Mouse (Mus musculus): ENCODE data around the gene Gnpat.

DNA sequence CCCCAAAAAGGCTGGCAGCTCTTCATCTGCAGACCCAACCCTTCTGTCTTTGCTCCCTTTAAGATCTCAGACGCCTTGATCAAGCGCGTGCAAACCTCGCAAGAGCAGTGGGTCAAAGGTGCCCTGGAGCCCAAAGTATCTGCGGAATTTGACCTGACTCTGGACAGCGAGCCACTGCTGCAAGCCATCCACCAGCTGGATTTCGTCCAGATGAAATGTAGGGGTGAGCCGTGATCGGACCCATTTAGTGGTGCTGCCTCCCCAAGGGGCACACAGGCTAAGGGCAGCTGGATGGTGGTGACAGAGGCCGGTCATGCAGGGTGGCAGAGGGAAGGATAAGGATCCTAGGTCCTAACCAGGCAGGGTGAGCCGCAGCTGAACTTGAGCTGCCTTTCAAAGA, 42.7 kb upstream of the Gnpat start:
- TF ChIP-seq POLR2A (IDR thresholded peaks at IDR 0.05; ENCODE audit: low read depth, low read length) (no peak), USF1 (IDR thresholded peaks at IDR 0.05; ENCODE audit: low read depth, low read length) (no peak), RAD21 (IDR thresholded peaks at IDR 0.05; ENCODE audit: low read depth, low read length) (no peak), MXI1 (IDR thresholded peaks at IDR 0.05; ENCODE audit: low read depth, low read length) (no peak), GABPA (IDR thresholded peaks at IDR 0.05; ENCODE audit: insufficient replicate concordance, low read depth, low read length) (no peak), MAFK (IDR thresholded peaks at IDR 0.05; ENCODE audit: insufficient replicate concordance, low read length) (no peak), ZNF384 (IDR thresholded peaks at IDR 0.05; ENCODE audit: low read depth, low read length) (no peak), NRF1 (IDR thresholded peaks at IDR 0.05; ENCODE audit: low read depth, low read length) (no peak), CTCF (conservative IDR thresholded peaks at IDR 0.05 in 1 of 2, IDR thresholded peaks at IDR 0.05 in 1 of 2; ENCODE audit: low read depth in 2 of 2, low read length in 2 of 2) (no peak), CHD1 (IDR thresholded peaks at IDR 0.05; ENCODE audit: low read depth, low read length) (no peak), POLR2AphosphoS2 (IDR thresholded peaks at IDR 0.05; ENCODE audit: low read depth, low read length) (no peak), EP300 (IDR thresholded peaks at IDR 0.05; ENCODE audit: low read length) (no peak), ZKSCAN1 (IDR thresholded peaks at IDR 0.05; ENCODE audit: borderline replicate concordance, low read depth, low read length) (no peak), PAX5 (IDR thresholded peaks at IDR 0.05; ENCODE audit: low read length) (no peak)

Data from CH12.LX (cell line).